Mouse (Mus musculus): Measurements from ENCODE around the gene Exog. TPM values are rescaled to one million over a fixed set of nuclear protein-coding genes. Genes with fewer than 3 reads are reported as not detected.

Gene Exog
- polyA plus RNA-seq, 1 experiment from 2014 or later: 23.2 TPM

GRCm38 (mm10) chr9:119503613-119504012, 58.9 kb downstream of the Exog start:
- 91% methylated on average over 9 of the region's 9 CpGs for WGBS
- H3K9ac ChIP-seq (ENCODE audit: low read length): no peak overlapping the region
- H3K4me1 ChIP-seq (replicated peaks; ENCODE audit: control insufficient read depth, insufficient read depth, low read length): no peaks in the 10 kb centered on the region
- no peaks in the 10 kb centered on the region for H3K36me3 ChIP-seq (ENCODE audit: control insufficient read depth, insufficient read depth, low read length)
- H3K4me2 ChIP-seq (ENCODE audit: low read length): no peak overlapping the region
- ATAC-seq (replicated peaks; ENCODE audit: low FRiP score, low TSS enrichment, low read depth) (no peak), DNase-seq (ENCODE audit: low spot score) (no peak)
- peaks cover 4% of the 10 kb centered on the region; the same call in 1 of the 2 replicates for H3K9me3 ChIP-seq (ENCODE audit: control insufficient read depth, low read length)
- H3K4me3 ChIP-seq (ENCODE audit: low read depth, low read length): no peak overlapping the region
- H3K27me3 ChIP-seq (replicated peaks; ENCODE audit: control insufficient read depth, insufficient read depth, low read length): no peaks in the 10 kb centered on the region
- H3K27ac ChIP-seq (ENCODE audit: low read depth): no peak overlapping the region

DNA sequence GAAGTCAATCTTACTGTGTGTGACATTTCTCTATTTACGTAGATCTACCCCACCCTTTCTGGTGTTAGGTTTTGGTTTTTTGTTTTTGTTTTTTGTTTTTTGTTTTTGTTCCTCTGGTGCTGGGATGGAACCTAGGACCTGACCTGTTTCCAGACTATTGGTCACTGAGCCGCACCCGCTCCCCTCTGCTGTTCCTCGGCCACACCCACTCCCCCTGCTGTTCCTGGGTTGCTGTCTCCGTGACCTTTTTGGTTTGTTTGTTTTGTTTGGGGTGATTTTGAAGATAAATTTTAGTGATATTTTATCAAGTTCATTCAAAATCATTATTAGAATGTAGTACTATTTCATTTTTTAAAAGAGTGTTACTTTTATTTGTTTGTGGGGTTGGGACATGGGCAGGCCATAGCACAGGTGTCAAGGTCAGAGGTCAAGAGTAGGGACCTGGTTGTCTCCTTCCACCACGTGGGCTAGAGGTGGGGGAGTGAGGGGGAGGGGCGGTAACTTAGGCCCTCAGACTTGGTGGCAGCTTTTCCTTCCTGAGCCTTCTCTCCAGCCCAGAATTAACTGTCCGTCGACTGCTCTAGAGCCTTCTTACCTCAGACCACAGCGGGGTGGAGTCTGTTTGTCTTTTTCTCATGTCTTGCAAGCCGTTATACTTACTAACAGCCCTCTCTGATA, 60.4 kb downstream of the Exog start:
- WGBS: 61% methylated on average over 11 of the region's 11 CpGs
- no peaks in the 10 kb centered on the region for H3K36me3 ChIP-seq (ENCODE audit: control insufficient read depth, insufficient read depth, low read length)
- DNase-seq (ENCODE audit: low spot score): no peak
- H3K9me3 ChIP-seq (ENCODE audit: control insufficient read depth, low read length): peaks cover 4% of the 10 kb centered on the region; the same call in 1 of the 2 replicates
- H3K27ac ChIP-seq (ENCODE audit: low read depth): no peak overlapping the region
- no peak overlapping the region for H3K4me2 ChIP-seq (ENCODE audit: low read length)
- H3K4me3 ChIP-seq (ENCODE audit: low read depth, low read length): no peak overlapping the region
- ATAC-seq (replicated peaks; ENCODE audit: low FRiP score, low TSS enrichment, low read depth): no peak
- no peaks in the 10 kb centered on the region for H3K4me1 ChIP-seq (replicated peaks; ENCODE audit: control insufficient read depth, insufficient read depth, low read length)
- H3K9ac ChIP-seq (ENCODE audit: low read length): no peak overlapping the region
- no peaks in the 10 kb centered on the region for H3K27me3 ChIP-seq (replicated peaks; ENCODE audit: control insufficient read depth, insufficient read depth, low read length)

GRCm38 (mm10) chr9:119510902-119511301, 66.2 kb downstream of the Exog start:
- no peak for DNase-seq (ENCODE audit: low spot score)
- Histone ChIP-seq H3K36me3 (ENCODE audit: control insufficient read depth, insufficient read depth, low read length) (no peaks in the 10 kb centered on the region), H3K9me3 (ENCODE audit: control insufficient read depth, low read length) (peaks cover 4% of the 10 kb centered on the region; the same call in 1 of the 2 replicates), H3K27ac (ENCODE audit: low read depth) (no peak overlapping the region), H3K27me3 (replicated peaks; ENCODE audit: control insufficient read depth, insufficient read depth, low read length) (no peaks in the 10 kb centered on the region), H3K4me3 (ENCODE audit: low read depth, low read length) (no peak overlapping the region), H3K4me2 (ENCODE audit: low read length) (no peak overlapping the region), H3K4me1 (replicated peaks; ENCODE audit: control insufficient read depth, insufficient read depth, low read length) (no peaks in the 10 kb centered on the region), H3K9ac (ENCODE audit: low read length) (no peak overlapping the region)
- WGBS: 61% methylated on average over 6 of the region's 6 CpGs
- no peak for ATAC-seq (replicated peaks; ENCODE audit: low FRiP score, low TSS enrichment, low read depth)

DNA sequence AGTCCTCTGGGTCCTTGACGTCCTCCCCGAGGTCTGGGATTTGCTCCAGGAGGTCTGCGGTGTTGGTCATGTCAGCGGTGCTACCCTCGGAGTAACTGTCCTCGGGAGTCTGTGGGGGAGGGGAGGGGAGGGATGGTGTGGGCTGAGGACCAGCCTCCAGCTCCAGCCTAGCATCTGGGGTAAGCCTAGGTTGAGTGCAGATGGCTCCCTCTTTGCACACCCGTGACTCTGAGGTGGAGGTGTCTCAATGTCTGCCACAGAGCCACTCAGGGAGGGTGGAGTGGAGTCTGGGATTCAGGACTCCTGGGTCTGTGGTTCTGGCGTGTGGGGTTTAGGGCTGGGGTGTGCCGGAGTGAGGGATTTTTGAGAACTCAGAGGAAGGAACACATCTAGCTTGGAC, 68.2 kb downstream of the Exog start:
- Histone ChIP-seq H3K27ac (ENCODE audit: low read depth) (no peak overlapping the region), H3K27me3 (replicated peaks; ENCODE audit: control insufficient read depth, insufficient read depth, low read length) (no peaks in the 10 kb centered on the region), H3K9ac (ENCODE audit: low read length) (no peak overlapping the region), H3K9me3 (ENCODE audit: control insufficient read depth, low read length) (no peaks in the 10 kb centered on the region), H3K4me1 (replicated peaks; ENCODE audit: control insufficient read depth, insufficient read depth, low read length) (peaks cover 6% of the 10 kb centered on the region), H3K4me3 (ENCODE audit: low read depth, low read length) (no peak overlapping the region), H3K4me2 (ENCODE audit: low read length) (no peak overlapping the region), H3K36me3 (ENCODE audit: control insufficient read depth, insufficient read depth, low read length) (no peaks in the 10 kb centered on the region)
- 87% methylated on average over 9 of the region's 9 CpGs for WGBS
- DNase-seq (ENCODE audit: low spot score) (no peak), ATAC-seq (replicated peaks; ENCODE audit: low FRiP score, low TSS enrichment, low read depth) (no peak)

DNA sequence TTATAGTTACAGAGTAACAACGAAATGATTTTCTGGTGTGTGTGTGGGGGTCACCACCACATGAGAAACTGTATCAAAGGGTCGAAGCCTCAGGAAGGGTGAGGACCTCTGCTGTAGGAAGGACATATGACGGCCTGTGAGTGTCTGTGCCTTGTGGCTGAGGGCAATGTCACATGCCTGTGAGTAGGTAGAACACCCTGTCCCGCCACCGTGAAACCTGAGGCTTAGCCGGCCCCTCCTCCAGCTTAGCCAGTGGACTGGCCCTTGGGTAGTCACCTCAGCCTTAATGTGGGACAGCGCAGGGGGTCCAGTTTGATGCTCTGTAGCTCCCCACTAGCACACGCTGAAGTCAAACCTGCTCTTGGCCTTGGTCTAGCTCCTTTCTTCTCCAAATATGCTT, 69.1 kb downstream of the Exog start:
- no peaks in the 10 kb centered on the region for H3K9me3 ChIP-seq (ENCODE audit: control insufficient read depth, low read length)
- H3K27ac ChIP-seq (ENCODE audit: low read depth): no peak overlapping the region
- H3K27me3 ChIP-seq (replicated peaks; ENCODE audit: control insufficient read depth, insufficient read depth, low read length): no peaks in the 10 kb centered on the region
- 85% methylated on average over 8 of the region's 8 CpGs for WGBS
- peaks cover 9% of the 10 kb centered on the region for H3K4me1 ChIP-seq (replicated peaks; ENCODE audit: control insufficient read depth, insufficient read depth, low read length)
- H3K9ac ChIP-seq (ENCODE audit: low read length): no peak overlapping the region
- ATAC-seq (replicated peaks; ENCODE audit: low FRiP score, low TSS enrichment, low read depth) (no peak), DNase-seq (ENCODE audit: low spot score) (no peak)
- no peak overlapping the region for H3K4me3 ChIP-seq (ENCODE audit: low read depth, low read length)
- no peak overlapping the region for H3K4me2 ChIP-seq (ENCODE audit: low read length)
- no peaks in the 10 kb centered on the region for H3K36me3 ChIP-seq (ENCODE audit: control insufficient read depth, insufficient read depth, low read length)

DNA sequence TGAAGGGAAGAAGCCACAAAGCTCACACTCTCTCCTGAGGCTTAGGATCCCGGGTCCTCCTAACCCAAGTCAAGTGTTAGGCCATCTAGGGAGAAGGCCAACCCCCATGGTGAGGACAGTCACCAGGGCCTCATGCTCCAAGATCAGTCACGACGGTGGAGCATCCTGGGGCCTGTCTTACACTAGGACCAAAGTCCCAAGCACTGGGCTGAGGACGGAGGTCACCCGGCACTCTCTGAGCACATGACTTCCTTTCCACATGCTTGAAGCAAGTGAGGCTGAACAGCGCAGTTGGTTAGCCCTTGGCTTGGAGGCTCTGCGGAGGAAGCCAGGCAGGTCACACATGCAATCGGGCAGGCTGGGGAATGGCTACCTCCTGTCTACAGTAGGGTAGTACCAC, 70.2 kb downstream of the Exog start:
- Histone ChIP-seq H3K4me3 (ENCODE audit: low read depth, low read length) (no peak overlapping the region), H3K9ac (ENCODE audit: low read length) (no peak overlapping the region), H3K27ac (ENCODE audit: low read depth) (no peak overlapping the region), H3K9me3 (ENCODE audit: control insufficient read depth, low read length) (no peaks in the 10 kb centered on the region), H3K4me2 (ENCODE audit: low read length) (no peak overlapping the region), H3K4me1 (replicated peaks; ENCODE audit: control insufficient read depth, insufficient read depth, low read length) (peaks cover 9% of the 10 kb centered on the region), H3K36me3 (ENCODE audit: control insufficient read depth, insufficient read depth, low read length) (no peaks in the 10 kb centered on the region), H3K27me3 (replicated peaks; ENCODE audit: control insufficient read depth, insufficient read depth, low read length) (no peaks in the 10 kb centered on the region)
- ATAC-seq (replicated peaks; ENCODE audit: low FRiP score, low TSS enrichment, low read depth) (no peak), DNase-seq (ENCODE audit: low spot score) (no peak)
- 87% methylated on average over 8 of the region's 8 CpGs for WGBS

Other genes starting within 250 kb of the Exog start
- not detected in 2 replicates for gene Slc22a13, start 235.8 kb upstream of the Exog start, polyA plus RNA-seq (2014; fragmentation: Nextera tagmentation; extraction: Ambion mirVana)
- 16.2 and 17.6 TPM in 2 replicates for gene Oxsr1, start 122.5 kb upstream of the Exog start, polyA plus RNA-seq (2014; fragmentation: Nextera tagmentation; extraction: Ambion mirVana)
- gene Acaa1a, start 105.3 kb upstream of the Exog start, polyA plus RNA-seq (2014; fragmentation: Nextera tagmentation; extraction: Ambion mirVana): 87.7 and 89.4 TPM in 2 replicates
- gene Myd88, start 103.5 kb upstream of the Exog start, polyA plus RNA-seq (2014; fragmentation: Nextera tagmentation; extraction: Ambion mirVana): 30.3 and 32.3 TPM in 2 replicates
- 11.2 and 12.5 TPM in 2 replicates for gene Xylb, start 87.6 kb upstream of the Exog start, polyA plus RNA-seq (2014; fragmentation: Nextera tagmentation; extraction: Ambion mirVana)
- gene Slc22a14, start 79.4 kb upstream of the Exog start, polyA plus RNA-seq (2014; fragmentation: Nextera tagmentation; extraction: Ambion mirVana): 0.11 and 0.16 TPM in 2 replicates
- 28.6 and 31.1 TPM in 2 replicates for gene Acvr2b, start 42.8 kb upstream of the Exog start, polyA plus RNA-seq (2014; fragmentation: Nextera tagmentation; extraction: Ambion mirVana)
- 0.55 and 0.69 TPM in 2 replicates for gene Scn5a, start 134.1 kb downstream of the Exog start, polyA plus RNA-seq (2014; fragmentation: Nextera tagmentation; extraction: Ambion mirVana)

Measured in intestine, embryonic 14.5 days (tissue).